Mouse (Mus musculus) brain, embryonic 14.5 days (tissue): ENCODE results near the gene Glrx2.

ENCODE experiments used
- CTCF ChIP-seq: fragments of 200-500 bp; IDR thresholded peaks from 2 replicates; pipeline ENCODE4 v1.5.1; 2012; ENCODE audit warnings: inconsistent platforms, mild to moderate bottlenecking, moderate library complexity, borderline replicate concordance; ENCODE audit not compliant: insufficient read depth, insufficient read length; ENCODE audit errors: extremely low read depth
- POLR2A ChIP-seq: fragments of 200-500 bp; IDR thresholded peaks from 2 replicates; pipeline ENCODE4 v1.6.1; 2012; ENCODE audit warnings: mild to moderate bottlenecking, inconsistent platforms, borderline replicate concordance; ENCODE audit not compliant: poor library complexity, insufficient read depth, insufficient read length, severe bottlenecking; ENCODE audit errors: extremely low read depth

DNA sequence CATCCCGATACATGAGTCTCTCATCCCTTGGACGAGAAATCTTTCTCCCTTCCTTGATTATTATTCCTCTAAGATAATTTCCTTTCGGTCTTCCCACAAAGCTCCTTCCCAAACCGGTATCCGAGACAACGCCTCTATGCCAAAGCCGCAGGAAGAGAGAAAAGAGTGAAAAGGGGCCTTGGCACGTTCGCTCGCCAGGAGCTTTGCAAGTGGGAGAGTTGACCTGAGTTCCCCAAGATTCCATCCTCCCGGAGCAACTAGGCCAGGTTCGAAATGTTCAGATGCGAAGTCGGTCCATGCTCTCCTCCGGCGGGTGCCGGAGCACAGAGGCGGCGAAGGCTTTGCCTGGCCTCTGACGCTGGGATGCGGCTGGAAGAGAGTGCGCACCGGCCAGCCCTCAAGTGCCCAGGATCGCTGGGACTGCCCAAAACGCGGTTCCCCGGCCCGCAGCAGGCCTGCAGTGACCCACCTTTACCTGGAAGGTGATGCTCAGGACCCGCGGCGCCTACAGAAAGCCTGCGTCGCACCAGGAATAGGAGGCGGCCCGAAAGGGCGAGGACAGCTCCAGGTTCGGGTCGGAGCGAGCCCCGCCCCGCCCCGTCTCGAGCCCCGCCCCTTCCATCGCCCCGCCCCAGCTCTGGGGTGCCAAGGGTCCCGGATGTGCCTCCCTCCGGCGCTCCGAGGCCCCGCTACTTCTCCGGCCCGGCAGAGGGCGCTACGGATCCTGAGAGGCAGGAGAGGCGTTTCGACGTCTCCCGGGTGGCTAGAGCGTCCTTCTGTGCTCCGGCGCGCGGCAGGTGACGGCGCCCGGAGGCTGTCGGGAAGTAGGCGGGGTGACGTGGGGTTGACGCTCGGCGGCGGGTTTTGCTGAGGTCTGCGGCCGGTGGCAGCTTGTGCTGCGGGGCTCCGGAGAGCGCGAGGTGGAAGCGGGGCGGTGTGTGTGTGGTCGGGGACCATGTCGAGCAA, 60.6 kb downstream of the Glrx2 start, which contains the start of the genes Trove2 and Uchl5:
- TF ChIP-seq CTCF (peak; percentile 90), POLR2A (peak; percentile 62; the same call in 1 of the 2 replicates)
